Mouse (Mus musculus) erythroblast, embryonic 14.5 days (primary cell): Measurements from ENCODE around the gene Gm20538.

Experiments
- GATA1 ChIP-seq: IDR thresholded peaks from 2 replicates; pipeline ENCODE4 v1.6.1; 2012; ENCODE audit warnings: low read length, inconsistent platforms, mixed read lengths
- TAL1 ChIP-seq: IDR thresholded peaks from 3 replicates; pipeline ENCODE4 v1.6.1; 2012; ENCODE audit warnings: low read length, inconsistent platforms, mixed read lengths

- no peak for TF ChIP-seq TAL1
- TF ChIP-seq GATA1, result no peak
Measured at GRCm38 (mm10) chr19:44542694-44543178, 9.9 kb downstream of the Gm20538 start.
